Mouse (Mus musculus) lung, postnatal 10 days (tissue): Measurements from ENCODE around the gene Daam1.

Experiments
- DNase-seq: peaks from one replicate; pipeline ENCODE4 v3.0.0; 2021

The Daam1 gene

DNA sequence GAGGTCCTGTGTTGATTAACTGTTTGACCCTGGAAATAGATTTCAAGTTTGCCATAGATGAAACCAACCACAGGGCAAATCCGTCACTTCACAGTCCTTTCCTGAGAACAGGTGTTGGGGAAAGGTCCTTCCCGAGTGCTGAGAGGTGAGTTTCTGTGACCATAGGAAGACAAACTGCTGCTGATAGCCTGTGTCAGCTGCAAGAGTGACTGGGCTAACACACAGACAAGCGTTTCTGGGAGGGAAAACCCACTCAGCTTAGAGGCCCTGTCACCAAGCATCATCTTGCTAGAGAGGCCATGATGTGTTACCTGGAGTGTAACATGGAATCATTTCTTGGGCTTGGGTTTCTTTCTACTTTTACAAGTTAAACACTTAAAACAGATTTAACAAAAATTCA is 35.1 kb downstream of the Daam1 start:
- no peak for DNase-seq

DNA sequence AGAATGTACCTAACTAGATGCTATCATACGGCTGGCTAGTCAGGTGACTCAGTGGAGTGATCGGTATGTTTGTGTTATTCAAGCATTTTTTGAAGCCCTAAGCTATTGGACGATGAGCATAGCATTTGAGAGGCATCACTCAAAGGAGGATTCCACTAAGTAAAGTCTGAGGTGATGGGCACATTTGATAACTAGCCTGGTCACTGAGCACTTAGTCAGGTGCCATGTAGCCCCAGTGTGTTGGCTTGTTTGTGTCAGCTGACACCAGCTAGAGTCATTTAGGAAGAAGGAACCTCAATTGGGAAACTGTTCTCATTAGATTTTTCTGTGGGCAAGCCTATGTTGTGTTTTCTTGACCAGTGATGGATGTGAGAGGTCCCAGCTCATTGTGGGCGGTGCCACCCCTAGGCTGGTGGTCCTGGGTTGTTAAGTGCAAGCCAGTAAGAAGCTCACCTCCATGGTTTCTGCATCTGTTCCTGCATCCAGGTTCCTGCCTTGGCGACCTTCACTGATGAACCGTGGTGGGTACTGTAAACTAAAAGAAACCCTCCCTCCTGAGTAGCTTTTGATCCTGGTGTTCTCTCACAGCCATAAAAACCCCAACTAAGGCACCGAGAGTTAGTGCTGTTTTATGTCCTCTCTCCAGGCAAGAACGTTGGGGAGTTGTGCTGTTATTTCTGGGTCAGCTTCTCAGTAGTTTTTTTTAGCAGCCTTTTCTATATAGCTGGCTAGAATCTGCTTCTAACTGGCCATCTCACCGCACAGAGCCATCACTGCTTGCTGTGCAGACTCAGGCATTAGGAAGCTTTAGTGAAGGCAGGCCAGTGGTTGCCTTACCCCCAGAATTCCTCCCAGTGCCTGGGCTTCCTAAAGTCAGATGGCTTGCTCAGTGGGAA is 36.7 kb downstream of the Daam1 start:
- DNase-seq: no peak

DNA sequence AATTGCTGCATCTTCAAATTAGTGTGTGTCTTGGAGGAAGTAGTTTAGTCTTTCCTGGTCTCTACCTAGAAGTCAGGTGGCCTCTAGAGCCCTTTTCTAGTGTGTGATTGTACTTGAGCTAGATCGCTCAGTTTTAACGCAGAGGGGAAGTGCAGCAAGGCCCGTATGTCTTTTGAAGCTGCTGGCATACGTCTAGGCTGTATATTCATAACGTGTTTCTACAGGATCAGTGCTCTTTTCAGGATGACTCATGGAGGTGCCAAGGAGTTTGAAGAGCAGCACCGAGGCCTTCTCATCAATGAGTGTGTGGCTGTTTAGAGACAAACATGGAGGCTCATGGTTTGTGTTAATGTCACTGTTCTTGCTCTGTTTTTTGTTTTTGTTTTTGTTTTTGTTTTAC is 39.8 kb downstream of the Daam1 start:
- no peak for DNase-seq

DNA sequence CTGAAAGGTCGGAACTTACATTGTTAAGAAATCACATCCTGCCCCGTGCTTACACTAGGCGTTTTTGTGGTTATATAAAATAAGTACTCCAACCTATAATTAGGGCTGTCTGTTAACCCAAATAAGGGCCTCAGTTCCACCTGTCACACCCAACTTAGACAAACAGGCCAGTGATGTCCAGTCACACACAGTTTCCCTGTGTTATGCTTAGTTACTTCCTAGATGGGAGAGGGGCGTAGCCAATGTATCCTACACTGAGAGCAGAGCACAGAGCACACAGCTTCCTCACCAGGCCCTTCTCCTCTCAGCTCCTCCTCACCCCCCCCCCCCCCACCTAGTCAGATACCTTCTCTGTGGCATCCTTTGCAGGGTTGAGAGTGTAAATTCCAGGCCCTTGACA is 41.5 kb downstream of the Daam1 start:
- no peak for DNase-seq

DNA sequence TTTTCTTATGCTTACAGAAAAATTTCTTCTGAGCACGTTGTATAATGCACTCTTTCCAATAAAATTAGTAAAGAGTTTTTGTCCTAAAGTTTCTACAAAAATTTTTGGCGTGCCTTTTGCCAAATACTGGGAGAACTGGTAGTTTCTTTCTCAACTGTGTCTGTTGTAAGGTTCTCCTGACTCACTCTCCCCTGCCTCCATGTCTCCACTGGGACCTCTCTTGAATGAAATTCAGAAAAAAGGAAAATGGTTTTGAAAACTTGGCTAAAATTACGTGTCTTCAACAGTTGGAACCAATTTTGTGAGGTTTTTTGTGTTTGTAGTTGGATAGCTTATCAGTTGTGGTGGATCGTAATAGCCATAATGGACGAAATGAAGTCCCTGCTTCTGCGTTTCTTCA is 43.7 kb downstream of the Daam1 start:
- DNase-seq: no peak

DNA sequence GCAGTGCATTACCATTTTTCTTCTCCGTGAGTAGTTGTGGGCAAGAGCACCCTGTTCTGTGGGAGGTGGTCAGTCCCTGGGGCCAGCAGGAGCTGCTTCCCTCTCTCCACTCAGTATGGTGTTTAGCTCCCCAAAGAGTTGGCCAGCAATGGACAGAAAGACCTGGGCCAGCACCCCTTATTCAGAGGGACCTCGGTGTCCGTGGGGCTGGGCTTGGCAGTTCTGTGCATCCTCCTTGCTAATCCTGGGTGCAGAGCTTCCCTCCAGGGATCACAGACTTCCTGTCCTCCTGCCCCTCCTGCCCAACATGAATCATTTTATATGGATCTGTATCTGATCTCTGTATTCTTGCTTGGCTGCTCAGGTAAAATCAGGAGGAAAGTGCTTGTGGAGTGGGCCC is 44.1 kb downstream of the Daam1 start:
- DNase-seq: no peak

DNA sequence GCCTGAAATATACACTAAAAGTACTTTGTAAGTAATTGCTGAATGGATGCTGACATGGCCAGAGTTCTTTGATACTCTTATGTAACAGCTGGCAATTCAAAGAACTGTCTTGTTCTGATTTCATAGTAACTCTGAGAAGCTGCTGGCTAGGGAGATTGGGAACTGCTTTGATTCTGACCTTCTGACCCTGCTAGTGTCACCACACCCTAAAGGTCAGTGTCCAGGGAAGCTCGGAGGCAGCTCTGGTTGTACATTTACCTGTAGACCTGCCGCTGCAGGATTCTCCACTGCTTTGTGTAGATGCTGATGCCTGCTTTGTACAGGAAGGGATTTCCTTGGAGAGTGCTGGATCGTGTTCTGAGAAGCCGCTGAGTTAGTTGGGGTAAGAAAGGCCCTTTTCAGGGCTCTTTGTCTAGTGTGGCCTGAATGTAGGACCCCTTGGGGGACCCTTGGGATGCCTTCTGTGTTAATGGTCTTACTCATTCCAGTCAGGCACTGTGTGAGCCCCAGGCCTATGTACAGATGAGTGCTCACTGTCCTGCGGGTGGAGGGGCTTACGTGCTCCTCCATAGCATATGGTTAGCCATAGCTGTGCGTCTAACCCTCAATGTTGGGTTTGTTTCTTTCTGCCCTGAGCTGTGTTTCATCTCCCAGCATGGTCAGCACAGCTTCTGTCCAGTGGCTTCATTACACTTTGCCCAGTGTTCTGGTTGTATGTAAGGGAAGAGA is 45.0 kb downstream of the Daam1 start:
- DNase-seq: no peak

DNA sequence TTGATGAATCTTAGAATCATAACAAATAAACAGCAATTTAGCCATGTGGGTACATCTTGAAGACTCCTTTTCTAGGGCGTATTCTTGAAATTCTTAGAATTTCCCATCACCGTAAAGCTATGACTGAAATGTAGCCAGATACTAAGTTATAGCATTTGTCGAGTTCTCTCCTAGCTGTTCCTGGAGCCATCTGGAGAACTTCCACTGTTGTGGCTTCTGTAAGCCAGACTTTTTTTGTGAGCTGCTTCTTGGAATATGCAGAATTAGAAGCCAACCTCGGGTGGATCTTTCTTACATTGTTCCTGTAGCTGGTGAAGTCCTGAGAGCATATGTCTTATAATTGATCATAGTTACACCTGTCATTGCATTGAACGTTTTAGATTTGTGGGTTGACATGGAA is 50.1 kb downstream of the Daam1 start:
- no peak for DNase-seq

DNA sequence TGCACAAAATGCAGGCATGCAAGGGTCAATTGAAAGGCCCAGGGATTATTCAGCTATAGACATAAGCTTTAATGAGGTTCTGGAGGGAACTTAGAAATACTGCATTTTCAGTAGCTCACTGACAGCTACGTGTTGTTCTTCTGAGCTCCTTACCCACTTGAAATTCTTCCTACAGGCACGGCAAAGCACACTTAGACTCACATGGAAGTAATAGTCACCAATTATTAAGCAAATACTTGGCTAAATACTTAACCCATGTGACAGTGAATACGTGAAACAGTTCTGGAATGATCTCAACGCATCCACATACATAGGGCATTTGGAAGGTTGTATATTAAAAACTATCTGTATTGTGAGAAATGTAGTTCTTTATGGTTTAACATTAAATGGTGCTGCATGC is 50.6 kb downstream of the Daam1 start:
- DNase-seq: no peak

DNA sequence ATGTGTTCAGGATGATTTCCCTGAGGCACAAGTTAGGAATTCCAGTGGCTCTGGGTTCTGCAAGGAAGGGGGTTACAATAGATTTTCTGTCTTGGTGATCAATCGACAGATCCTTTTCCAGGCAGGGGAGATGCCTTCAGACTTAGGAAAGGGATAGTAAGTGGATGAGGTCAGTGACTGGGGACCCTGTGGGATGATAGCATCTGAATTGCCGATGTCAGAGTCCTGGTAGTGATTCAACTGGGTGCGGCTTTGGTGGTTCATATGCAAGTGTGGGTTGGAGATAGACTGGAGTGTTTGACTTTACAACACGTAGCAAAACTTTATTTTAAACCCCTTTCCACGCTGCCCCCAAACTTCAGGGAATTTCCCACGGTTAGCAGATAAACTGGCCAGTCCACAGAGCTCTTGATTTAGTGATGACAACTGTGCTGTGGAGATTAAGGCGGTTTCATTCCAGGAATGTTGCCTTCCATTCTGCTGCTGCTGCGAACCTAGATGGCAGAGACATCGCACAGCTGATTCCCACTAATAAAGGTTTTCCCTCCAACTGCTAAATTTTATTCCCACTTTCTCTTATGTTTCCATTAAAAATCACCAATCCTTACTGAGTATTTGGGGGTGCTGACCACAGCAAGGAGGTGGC is 52.3 kb downstream of the Daam1 start:
- DNase-seq: no peak

DNA sequence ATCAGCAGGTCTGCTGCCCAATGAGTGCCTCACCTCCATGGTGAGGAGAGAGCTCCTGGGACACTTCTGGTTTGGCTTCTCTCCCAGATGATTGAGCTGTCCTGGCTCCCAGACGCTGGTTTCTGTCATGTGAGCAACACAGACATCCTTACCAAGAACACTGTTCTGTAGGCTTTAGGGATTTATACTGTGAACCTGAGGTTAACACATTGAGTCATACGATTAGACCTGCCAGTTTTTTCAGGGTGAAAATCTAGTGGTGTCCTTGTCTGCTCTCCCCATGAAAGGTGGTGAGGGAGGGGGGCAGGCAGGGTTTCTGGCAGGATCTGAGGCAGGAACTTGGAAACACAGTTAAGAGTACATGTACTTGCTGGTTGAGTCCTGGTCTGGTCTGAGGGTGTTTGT is 54.3 kb downstream of the Daam1 start:
- peak; percentile 33 for DNase-seq

DNA sequence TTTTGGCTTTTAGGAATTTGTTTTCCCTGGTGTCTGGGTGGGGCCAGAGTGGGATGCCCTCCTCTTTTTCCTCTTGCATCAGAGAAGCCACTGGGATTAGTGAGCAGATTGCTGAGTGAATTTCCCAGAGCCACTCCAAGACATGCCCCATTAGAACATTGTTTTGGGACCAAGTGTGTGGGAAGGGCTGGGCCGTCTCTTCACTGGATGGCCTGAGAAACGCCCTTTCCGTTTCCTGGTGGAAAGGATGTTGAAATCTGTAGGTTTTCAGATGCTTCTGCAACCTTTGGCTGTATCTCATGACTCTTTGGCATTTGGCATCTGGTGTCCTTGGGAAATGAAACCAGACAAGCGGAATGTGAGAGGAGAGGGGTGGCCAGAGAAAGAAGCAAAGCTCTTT is 54.8 kb downstream of the Daam1 start:
- peak; percentile 72 for DNase-seq

DNA sequence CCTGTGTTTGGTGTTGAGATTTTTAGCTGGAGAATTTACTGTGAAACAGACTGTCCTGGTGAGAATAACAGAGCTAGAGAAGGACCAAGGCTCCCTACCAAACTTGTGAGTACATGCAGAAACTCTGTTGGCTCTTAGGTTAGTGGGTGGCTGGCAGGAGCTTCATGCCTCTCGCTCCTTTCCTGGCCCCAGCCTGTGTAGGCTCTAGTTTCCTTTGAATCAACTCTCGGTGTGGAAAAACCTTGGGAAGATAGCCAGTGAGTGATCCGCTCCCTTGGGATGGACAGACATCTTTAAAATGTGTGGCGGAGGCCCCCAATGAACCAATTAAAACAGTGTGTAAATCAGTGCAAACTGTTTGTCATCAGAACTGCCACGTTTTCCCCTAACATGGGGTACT is 55.5 kb downstream of the Daam1 start:
- no peak for DNase-seq

DNA sequence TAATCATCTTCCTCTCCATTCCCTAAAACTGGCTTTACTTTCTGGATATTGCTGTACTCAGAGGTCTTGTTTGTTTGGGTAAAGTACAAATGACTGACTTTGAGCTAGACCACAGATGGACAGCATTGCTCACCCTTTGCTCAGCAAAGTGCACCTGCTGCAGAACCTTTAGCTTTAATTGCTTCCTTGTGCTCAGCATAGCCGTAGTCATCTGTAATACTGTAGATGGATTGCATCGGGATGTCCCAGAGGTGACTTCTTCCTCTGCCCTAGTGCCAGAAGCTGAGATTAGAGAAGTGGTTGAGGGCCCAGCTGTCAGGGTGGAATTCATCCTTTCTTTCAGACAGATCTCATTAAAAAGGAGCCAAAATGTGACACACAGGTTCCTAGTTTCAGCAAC is 56.1 kb downstream of the Daam1 start:
- DNase-seq: no peak

DNA sequence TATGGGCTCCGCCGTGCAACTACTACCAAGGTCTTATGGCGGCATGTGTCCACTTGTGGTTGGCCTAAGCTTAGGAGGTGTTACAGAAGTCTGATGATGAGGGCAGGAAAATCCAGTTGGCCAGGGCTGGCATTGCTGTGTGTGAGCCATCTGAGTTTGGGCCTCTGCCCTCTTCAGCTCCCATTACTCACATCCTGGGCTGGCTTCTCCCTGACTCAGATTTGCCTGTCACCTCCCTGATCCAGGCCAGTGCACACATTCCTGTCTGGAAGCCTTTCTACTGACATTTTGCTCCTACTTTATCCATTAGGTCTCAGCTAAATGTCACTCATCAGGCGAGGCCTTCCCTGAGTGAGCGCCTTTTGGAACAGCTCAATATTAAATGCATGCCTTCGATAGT is 57.5 kb downstream of the Daam1 start:
- DNase-seq: no peak

DNA sequence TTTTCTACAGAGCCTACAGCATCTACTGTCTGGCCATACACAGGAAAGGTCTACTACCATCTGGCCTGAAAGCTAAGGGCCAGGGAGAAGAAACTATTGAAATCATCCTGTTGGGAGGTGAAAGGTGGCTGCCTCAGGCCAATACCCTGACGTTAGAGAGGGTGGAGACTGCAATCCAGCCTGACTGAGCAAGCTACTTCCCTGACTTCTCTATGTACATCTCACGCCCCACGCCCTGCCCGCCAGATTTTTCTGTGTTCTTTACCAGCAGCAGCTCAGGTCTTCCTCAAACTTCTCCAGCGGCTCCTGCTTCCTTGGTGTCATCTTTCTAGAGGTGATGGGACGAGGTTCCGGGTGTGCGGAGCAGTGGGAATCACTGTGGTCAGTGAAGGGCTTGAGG is 58.4 kb downstream of the Daam1 start:
- no peak for DNase-seq

DNA sequence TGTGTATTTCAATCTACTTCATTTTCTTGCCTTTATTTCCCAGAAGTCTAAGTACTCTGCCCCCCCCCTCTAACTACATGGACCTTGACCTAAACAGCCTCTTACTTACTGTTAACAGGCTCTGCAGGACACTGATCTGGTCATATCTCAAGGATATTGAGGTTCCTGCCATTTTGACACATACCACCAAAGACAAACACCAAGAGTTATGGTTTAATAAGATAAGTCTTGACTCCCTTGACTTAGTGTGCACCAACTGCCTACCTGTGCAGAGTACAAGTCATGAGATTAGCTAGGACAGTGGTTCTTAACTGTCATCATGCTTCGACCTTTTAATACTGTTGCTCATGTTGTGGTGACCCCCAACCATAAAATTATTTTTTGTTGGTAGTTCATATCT is 59.4 kb downstream of the Daam1 start:
- DNase-seq: no peak

DNA sequence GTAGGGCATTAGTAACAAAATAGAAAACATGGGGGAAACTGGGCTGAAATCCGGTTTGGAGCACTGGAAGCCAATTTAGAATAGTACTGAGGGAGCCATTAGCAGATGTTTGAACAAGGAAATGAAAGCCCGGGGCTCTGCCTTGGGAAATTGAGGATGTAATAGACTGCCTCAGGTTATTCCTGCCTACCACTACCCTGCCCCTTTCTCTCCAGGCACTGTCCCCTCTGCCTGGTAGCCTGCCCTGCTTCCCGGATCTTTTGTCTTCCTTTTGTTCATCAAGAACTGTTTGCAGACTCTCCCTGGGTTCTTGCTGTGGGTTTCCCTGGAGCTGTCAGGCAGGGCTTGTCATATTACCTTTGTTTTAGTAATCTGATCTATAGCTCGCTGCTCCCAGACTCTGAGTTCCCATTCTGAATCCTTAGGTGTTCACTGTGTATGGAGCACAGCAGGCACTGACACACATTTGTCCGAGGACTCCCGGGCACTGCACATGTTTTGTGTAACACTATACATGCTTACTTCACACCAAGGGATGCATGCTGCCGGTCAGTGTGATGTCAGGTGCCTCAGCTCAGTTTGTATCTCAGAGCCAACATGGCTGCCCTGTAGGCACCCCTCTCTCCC is 61.0 kb downstream of the Daam1 start:
- DNase-seq: no peak

DNA sequence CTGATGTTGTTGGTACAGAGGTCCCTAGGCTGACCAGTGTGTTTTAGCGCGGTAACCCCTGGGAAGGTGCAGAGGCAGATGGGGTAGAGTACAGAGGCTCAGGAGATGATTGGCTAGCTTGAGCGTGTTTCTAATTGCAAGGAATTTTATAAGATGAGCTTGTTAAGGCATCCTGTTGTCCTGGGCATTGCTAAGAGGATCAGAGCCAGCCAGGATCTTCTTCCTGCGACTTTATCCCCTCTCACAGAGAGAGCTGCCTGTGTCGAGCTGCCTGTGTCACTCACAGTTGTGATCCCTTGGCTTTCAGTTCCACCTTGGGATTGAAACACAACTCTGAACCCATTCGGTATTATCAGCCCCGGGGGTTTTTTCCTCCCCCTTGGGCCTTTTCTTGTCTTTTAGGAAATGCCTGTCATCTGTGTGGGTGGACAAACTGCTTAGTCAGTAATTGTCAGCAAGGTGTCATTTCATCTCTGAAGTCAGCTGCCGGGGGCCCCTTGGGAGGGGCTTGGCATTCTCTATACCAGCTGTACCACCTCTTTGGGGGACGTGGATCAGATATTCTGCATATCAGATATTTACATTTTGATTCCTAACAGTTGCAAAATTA is 62.2 kb downstream of the Daam1 start:
- DNase-seq: no peak

DNA sequence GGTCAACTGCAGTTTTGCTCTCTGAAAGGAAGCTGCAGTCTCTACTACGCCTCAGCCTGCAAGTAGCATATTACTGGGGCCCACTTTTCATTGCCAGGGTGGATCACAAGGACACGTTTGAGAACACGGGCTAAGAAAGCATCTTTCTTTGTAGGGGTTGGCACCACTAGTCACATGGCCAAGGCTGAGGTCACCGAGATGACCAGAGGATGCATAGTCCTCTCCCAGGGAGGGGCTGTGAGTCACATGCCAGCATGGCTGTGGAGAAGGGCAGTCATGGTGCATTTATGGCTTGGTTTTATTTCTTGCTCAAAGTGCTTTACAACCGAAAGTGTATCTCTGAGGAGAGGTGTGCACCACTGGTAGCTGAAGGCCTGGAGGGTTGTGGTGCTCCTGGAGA is 67.4 kb downstream of the Daam1 start:
- DNase-seq: no peak

DNA sequence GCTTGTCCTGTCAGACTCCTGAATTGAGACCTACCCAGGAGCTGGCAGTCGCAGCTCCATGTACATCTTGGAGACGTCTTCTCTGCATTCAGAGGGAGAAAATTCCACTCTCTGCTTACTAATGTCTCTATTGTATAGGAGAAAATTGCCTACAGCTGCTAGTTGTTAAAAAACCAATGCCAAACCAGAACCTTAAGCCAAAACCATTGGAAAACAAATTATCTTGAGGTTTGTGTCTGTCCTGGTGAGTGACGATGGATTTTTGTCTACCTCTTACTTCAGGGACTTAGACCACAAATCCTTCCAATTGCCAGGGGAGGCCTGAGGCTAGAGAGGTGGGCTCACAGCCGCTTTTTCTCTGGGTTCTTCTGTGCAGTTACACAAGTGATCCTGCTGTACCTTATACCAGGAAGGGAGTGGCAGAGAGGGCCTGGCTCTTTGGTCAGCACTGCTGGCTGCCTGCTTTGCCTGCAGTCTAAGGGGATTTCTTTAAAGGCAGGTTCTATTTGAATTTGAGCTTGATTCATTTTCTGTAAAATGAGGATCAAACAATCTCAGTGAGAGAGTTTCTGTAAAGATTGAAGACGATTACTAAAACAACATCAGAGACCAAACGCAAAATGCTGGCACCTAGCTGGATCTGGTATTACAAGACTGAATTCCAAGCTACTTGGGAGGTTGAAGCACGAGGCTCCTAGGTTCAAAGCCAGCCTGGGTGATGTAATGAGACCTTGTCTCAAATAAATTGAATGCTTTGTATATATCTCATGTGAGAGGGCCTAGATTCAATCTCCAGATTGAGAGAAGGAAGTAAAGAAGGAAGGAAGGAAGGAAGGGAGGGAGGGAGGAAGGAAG is 68.0 kb downstream of the Daam1 start:
- no peak for DNase-seq

DNA sequence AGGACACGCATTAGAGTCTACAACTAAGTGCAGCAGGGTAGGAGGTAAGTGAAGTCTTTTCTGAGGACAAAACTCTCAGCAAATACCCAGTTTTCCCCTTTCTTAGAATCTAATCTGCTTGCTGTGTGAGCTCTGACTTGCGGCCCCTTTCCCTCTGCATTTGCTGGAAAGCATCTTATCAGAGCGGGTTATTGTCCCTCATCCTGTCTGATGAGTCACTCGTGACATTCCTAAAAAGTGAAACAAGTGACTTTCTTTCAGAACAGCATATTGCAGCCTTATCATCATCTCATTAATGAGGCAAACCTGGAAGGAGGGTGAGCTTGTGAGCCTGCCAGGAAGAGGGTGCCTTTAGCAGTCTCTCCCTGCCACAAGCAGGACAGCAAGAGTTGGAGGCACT is 68.7 kb downstream of the Daam1 start:
- DNase-seq: no peak
